Mouse (Mus musculus) kidney, adult 2 months (tissue): ENCODE data around the gene Vegfd.

Experiments used
- CTCF ChIP-seq: fragments of 200-500 bp; conservative IDR thresholded peaks from 2 replicates; pipeline ENCODE4 v1.5.1; 2011; ENCODE audit warnings: low read depth, mild to moderate bottlenecking, control low read depth, low read length, moderate library complexity, mixed read lengths; ENCODE audit not compliant: insufficient read depth, insufficient read length
- POLR2A ChIP-seq: fragments of 200-500 bp; IDR thresholded peaks from one replicate; pipeline ENCODE4 v1.6.1; 2011; ENCODE audit warnings: low read depth, low read length, control low read depth

GRCm38 (mm10) chrX:164449201-164449600, 76.0 kb downstream of the Vegfd start:
- TF ChIP-seq CTCF: peak; percentile 24; the same call in 1 of the 2 replicates
- no peak for TF ChIP-seq POLR2A
